Mouse (Mus musculus): ENCODE data around the gene Hoxa3.

DNA sequence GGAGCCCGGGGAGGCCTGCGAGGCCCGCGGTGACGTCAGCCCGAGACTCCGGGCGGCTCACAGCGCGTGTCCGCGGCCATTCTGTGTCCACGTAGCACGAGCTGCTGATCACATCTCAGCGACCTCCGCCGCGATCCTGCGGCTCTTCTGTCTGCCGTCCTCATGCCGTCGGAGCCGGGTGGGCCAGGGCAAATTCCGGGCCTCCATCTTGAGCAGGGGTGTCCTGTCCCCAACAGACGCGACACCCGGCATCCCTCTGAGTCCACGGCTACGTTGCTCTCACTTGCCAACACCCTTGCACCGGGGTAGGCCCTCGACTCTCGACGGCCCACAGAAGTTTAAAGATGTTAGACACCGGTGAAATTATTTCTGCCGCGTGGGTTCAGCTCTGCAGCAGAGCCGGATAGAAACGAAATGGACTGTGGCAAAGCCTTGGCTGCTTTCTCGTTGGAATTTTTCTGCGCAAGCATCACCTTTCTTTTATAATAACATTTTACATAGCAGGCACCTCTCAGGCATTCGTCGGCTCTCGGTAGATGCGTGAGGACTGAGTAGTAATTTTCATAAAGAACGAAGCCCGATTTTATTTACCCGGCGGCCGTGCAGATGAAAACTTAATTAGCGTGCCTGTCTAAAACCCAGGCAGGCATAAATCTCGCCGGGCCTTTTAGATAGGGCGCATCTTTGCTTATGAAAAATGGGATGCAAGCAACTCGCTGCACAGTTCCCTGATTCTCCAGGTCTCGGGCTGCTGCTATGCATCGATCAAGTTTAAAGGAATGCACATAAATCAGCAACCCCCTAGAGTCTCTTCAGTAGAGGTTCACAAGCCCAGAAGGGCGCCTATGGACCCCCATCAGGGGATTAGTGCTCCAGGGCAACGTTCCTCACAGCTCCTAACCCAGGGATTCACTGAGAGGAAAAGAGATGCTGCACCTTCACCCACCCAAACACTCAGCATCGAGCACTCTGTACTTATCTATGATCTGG is 40.7 kb upstream of the Hoxa3 start:
- TF ChIP-seq CTCF (conservative IDR thresholded peaks at IDR 0.05; ENCODE audit: low read length) = no peak
- no peak for TF ChIP-seq NANOG (IDR thresholded peaks at IDR 0.05; ENCODE audit: borderline replicate concordance, low read length)
- TF ChIP-seq POU5F1 (IDR thresholded peaks at IDR 0.05; ENCODE audit: borderline replicate concordance, low read length) = no peak
